Mouse (Mus musculus) embryonic facial prominence, embryonic 10.5 days (tissue): ENCODE results near the gene Ifnar2. TPM values are rescaled to one million over a fixed set of nuclear protein-coding genes. Genes with fewer than 3 reads are reported as not detected.

Source experiments
- DNase-seq: peaks from one replicate; pipeline ENCODE4 v3.0.0-alpha.2; 2017; ENCODE audit warnings: low spot score
- H3K27ac ChIP-seq: fragments of 300-500 bp; sonication (generic); replicated peaks from 2 replicates; pipeline ENCODE4 v1.5.1; 2016; ENCODE audit warnings: mild to moderate bottlenecking
- H3K27me3 ChIP-seq: fragments of 300-500 bp; sonication (generic); replicated peaks from 2 replicates; pipeline ENCODE4 v1.6.1; 2016; ENCODE audit warnings: low read depth, mild to moderate bottlenecking; ENCODE audit not compliant: poor library complexity, severe bottlenecking
- H3K36me3 ChIP-seq: fragments of 300-500 bp; sonication (generic); replicated peaks from 2 replicates; pipeline ENCODE4 v1.6.1; 2016; ENCODE audit warnings: mild to moderate bottlenecking, moderate library complexity
- H3K4me1 ChIP-seq: fragments of 300-500 bp; sonication (generic); 2 replicates; pipeline ENCODE4 v1.6.1; 2016
- H3K4me3 ChIP-seq: fragments of 300-500 bp; sonication (generic); 2 replicates; pipeline ENCODE4 v1.5.1; 2016; ENCODE audit warnings: mild to moderate bottlenecking, moderate library complexity
- H3K9me3 ChIP-seq: fragments of 300-500 bp; sonication (generic); 2 replicates; pipeline ENCODE4 v1.6.1; 2016; ENCODE audit warnings: mild to moderate bottlenecking
- WGBS: fragments of 180-500 bp; shearing (Covaris S2); methylation state at CpG from one replicate; pipeline ENCODE4 v1.1.7; 2016; 5-methylcytosine and 5-hydroxymethylcytosine counted together
- polyA plus RNA-seq: library from polyadenylated mRNA; unstranded; fragments of >200 nt; fragmentation: Nextera tagmentation; extraction: Ambion mirVana; gene quantifications from 2 replicates; pipeline ENCODE4 v1.2.1, GENCODE M21; 2016

Gene Ifnar2
- polyA plus RNA-seq, 1 experiment from 2014 or later = 29.7 TPM

DNA sequence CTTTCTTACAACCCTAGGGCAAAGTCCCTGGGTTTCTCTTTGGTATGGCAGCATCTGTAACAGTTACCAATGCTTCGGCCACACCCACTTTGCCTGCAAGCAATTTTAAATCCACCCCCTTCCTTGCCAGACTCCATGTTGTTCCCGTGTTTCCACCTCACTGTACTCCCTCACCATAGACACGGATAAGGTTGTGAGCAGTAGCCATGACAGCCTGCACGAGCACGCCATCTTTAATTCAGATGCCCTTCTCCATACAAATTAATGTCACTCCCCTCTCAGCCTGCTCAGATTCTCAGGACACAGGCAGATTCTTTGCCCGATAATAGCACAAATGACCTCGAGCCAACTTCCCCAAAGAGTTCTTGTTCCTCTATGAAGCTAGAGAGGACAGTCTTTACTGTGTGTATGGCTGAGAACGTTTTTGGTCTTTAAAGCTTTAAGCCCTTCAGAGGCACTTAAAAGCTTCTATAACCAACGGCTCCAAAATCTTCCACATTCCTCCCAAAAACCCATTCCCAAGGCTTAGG, 9.7 kb downstream of the Ifnar2 start:
- H3K4me1 ChIP-seq = peaks cover 31% of the 10 kb centered on the region
- 87% methylated on average over 9 of the region's 9 CpGs for WGBS

GRCm38 (mm10) chr16:91384221-91384620, 11.6 kb downstream of the Ifnar2 start:
- Histone ChIP-seq H3K4me1 (peaks cover 14% of the 10 kb centered on the region), H3K36me3 (peaks cover 67% of the 10 kb centered on the region), H3K27ac (no peak overlapping the region), H3K4me3 (no peak overlapping the region), H3K9me3 (no peaks in the 10 kb centered on the region), H3K27me3 (no peaks in the 10 kb centered on the region)
- no peak for DNase-seq
- WGBS = 88% methylated on average over 4 of the region's 4 CpGs

More for the DNA sequence above, 9.7 kb downstream of the Ifnar2 start:
- H3K9me3 ChIP-seq = no peaks in the 10 kb centered on the region
- no peak overlapping the region for H3K4me3 ChIP-seq
- H3K36me3 ChIP-seq = peaks cover 50% of the 10 kb centered on the region
- no peak for DNase-seq
- H3K27ac ChIP-seq = no peak overlapping the region
- H3K27me3 ChIP-seq = no peaks in the 10 kb centered on the region

- WGBS = 54% methylated on average over 10 of the region's 10 CpGs
- no peaks in the 10 kb centered on the region for H3K9me3 ChIP-seq
- H3K27ac ChIP-seq = no peak overlapping the region
- peaks cover 11% of the 10 kb centered on the region for H3K4me1 ChIP-seq
- no peak for DNase-seq
- peaks cover 78% of the 10 kb centered on the region for H3K36me3 ChIP-seq
- no peak overlapping the region for H3K4me3 ChIP-seq
- no peaks in the 10 kb centered on the region for H3K27me3 ChIP-seq
These were observed 13.0 kb downstream of the Ifnar2 start for GRCm38 (mm10) chr16:91385621-91386020.

DNA sequence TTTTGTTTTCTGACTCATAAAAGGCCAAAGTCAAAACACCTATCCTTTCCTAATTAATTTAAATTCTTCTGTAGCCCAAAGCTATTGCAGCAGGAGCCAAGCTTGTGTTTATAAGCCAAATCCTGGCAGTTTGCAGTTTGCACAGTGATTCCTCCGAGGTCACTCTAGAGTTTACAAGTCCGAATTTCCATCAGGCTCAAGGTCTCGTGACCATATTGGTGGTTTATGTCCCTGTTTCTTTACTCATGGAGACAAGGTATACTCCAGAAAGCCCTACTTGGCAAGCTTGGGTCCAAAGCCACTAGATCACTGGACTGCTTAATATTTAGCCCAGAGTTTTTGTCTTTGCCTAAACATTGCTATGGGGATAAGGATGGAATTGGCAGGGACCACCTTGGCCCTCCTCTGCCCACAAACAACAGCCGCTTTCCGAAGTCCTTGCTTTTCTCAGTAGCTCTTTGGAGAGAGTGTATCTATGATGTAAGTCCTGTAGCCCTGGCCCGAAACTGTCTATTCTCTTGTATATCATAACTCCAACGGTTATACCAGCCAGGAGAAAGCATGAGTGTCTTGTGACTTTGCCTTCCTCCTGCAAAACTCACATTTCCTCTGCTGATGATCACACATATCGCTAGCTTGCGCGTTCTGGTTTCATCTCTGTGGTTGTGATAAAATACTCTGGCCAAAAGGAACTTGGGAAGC, 14.0 kb downstream of the Ifnar2 start:
- peaks cover 80% of the 10 kb centered on the region for H3K36me3 ChIP-seq
- no peak overlapping the region for H3K4me3 ChIP-seq
- no peaks in the 10 kb centered on the region for H3K27me3 ChIP-seq
- no peak overlapping the region for H3K27ac ChIP-seq
- H3K4me1 ChIP-seq = peaks cover 11% of the 10 kb centered on the region
- WGBS = 92% methylated on average over 10 of the region's 10 CpGs
- no peak for DNase-seq
- no peaks in the 10 kb centered on the region for H3K9me3 ChIP-seq

DNA sequence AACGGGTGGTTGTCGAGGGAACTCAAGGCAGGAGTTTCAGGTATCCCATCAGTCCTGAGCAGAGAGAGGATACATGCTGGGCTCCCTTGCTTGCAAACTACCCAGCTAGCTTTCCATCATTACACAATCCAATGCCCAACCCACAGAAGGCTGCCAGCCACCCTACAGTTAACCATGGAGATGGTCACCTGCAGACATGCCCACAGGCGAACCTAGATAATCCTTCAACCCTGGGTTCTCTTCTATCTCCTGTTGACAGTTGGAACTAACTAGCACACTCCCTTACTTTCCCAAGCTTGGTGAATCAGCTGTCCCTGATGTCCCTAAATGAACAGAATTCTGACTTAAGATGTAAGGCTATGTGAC, 14.5 kb downstream of the Ifnar2 start:
- Histone ChIP-seq H3K4me3 (no peak overlapping the region), H3K36me3 (peaks cover 83% of the 10 kb centered on the region), H3K27ac (no peak overlapping the region), H3K4me1 (peaks cover 7% of the 10 kb centered on the region), H3K27me3 (no peaks in the 10 kb centered on the region), H3K9me3 (no peaks in the 10 kb centered on the region)
- no peak for DNase-seq
- WGBS = 90% methylated on average over 3 of the region's 3 CpGs

DNA sequence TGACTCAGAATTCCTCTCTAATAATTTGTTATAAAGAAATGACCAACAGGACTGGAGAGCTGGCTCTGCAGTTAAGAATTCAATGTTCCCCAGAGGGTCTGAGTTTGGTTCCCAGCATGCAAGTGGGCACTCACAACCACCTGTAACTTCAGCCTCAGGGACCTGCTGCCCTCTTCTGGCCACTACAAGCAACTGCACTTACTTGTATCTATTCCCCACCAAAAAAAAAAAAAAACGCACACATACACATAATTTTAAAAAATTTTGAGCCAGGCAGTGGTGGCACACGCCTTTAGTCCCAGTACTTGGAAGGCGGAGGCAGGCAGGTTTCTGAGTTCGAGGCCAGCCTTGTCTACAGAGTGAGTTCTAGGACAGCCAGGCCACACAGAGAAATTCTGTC, 17.5 kb downstream of the Ifnar2 start:
- no peak overlapping the region for H3K4me3 ChIP-seq
- no peak overlapping the region for H3K27ac ChIP-seq
- peaks cover 7% of the 10 kb centered on the region for H3K4me1 ChIP-seq
- no peaks in the 10 kb centered on the region for H3K27me3 ChIP-seq
- 89% methylated on average over 4 of the region's 4 CpGs for WGBS
- no peak for DNase-seq
- no peaks in the 10 kb centered on the region; the same call in 1 of the 2 replicates for H3K9me3 ChIP-seq
- H3K36me3 ChIP-seq = peaks cover 89% of the 10 kb centered on the region

GRCm38 (mm10) chr16:91391421-91391820, 18.8 kb downstream of the Ifnar2 start, which contains the start of gene Gm21970:
Gene Gm21970, plus strand, starts transcription at chr16:91391721.
- H3K4me3 ChIP-seq = no peak within 1 kb of the TSS
- no peak within 1 kb of the TSS for H3K27ac ChIP-seq
- H3K9me3 ChIP-seq = no peaks in the 10 kb centered on the region; the same call in 1 of the 2 replicates
- no peaks in the 10 kb centered on the region for H3K27me3 ChIP-seq
- H3K36me3 ChIP-seq = peaks cover 90% of the 10 kb centered on the region
- no peaks in the 10 kb centered on the region for H3K4me1 ChIP-seq
- WGBS = 88% methylated on average over 5 of the region's 5 CpGs
- no peak for DNase-seq

GRCm38 (mm10) chr16:91394826-91395410, 22.3 kb downstream of the Ifnar2 start:
- peaks cover 70% of the 10 kb centered on the region for H3K36me3 ChIP-seq
- WGBS = 85% methylated on average over 4 of the region's 4 CpGs
- no peaks in the 10 kb centered on the region for H3K27me3 ChIP-seq
- no peaks in the 10 kb centered on the region; the same call in 1 of the 2 replicates for H3K9me3 ChIP-seq
- DNase-seq = no peak
- no peaks in the 10 kb centered on the region for H3K4me1 ChIP-seq
- H3K27ac ChIP-seq = no peak overlapping the region
- no peak overlapping the region for H3K4me3 ChIP-seq

DNA sequence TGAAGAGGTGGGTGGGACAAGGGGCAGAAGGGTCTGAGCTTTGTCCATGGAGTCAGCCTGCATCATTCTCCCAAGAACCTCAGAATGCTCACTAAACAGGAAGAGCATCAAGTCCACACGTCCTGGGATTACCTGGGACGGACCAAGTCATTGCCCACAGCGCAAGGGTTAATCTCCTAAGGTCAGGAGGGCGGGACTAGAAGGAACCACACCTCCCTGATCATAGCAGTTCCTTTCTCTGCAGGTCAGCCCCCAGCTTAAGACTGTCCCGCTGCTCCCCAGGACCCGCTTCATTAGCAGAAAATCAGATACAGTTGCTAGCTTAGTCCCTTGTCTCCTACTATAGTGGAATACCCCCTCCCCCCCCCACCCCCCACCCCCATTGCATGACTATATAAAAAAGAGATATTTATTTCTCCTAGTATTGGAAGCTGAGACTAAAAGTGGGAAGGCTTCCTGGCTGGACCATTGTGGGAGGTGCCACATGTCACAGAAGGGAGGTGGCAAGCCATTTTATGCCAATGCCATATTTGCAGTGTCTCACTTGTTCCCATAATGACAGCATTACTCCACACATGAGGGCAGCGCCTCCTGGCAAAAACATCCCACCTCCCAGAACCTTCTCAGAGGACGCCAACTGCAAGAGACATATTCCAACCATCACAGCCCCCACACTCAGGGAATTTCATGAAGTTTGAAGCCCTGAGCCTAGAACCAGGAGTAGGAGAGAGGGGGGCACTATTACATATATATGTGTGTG, 23.2 kb downstream of the Ifnar2 start:
- DNase-seq = no peak
- no peak overlapping the region for H3K27ac ChIP-seq
- H3K9me3 ChIP-seq = no peaks in the 10 kb centered on the region; the same call in 1 of the 2 replicates
- 55% methylated on average over 8 of the region's 8 CpGs for WGBS
- peaks cover 66% of the 10 kb centered on the region for H3K36me3 ChIP-seq
- no peaks in the 10 kb centered on the region for H3K4me1 ChIP-seq
- H3K27me3 ChIP-seq = no peaks in the 10 kb centered on the region
- no peak overlapping the region for H3K4me3 ChIP-seq

DNA sequence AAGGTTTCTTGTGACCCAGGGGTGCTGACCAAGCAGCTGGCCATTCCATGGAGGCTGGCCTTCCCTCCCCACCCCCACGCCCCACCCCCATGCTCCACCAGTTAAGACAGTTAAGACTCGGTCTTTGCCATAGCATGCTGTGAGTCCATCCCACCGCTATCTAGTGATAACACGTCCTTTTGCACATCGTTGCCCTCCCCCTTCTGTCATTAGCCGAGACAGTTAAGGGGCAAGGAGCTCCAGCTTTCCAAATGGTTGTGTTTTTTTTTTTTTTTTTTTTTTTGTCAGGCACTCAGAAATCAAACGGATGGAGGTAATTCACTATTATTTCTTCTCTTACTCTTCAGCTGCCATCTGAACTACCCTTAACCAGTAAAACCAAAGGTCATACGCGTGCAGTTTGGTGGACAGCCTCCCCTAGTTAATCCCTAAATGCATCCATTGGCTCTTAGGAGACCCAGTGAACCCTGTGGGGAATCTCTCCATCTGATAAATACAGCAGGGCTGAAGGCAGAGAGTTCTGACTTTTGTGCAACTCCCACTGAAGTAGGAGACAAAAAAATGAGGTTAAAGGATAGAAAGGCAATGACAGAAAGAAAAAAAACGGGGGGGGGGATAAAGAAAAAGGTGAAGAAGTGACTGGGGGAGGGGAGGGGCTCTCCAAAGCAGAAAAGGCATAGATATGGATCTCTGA, 24.4 kb downstream of the Ifnar2 start:
- H3K4me3 ChIP-seq = no peak overlapping the region
- DNase-seq = no peak
- H3K9me3 ChIP-seq = no peaks in the 10 kb centered on the region; the same call in 1 of the 2 replicates
- H3K4me1 ChIP-seq = no peaks in the 10 kb centered on the region
- no peak overlapping the region for H3K27ac ChIP-seq
- no peaks in the 10 kb centered on the region for H3K27me3 ChIP-seq
- H3K36me3 ChIP-seq = peaks cover 59% of the 10 kb centered on the region
- WGBS = 78% methylated on average over 10 of the region's 10 CpGs

- 94% methylated on average over 12 of the region's 12 CpGs for WGBS
- Histone ChIP-seq H3K27ac (no peak overlapping the region), H3K4me3 (no peak overlapping the region), H3K9me3 (no peaks in the 10 kb centered on the region), H3K36me3 (peaks cover 59% of the 10 kb centered on the region), H3K4me1 (no peaks in the 10 kb centered on the region), H3K27me3 (no peaks in the 10 kb centered on the region)
- DNase-seq = no peak
These were observed 25.4 kb downstream of the Ifnar2 start for GRCm38 (mm10) chr16:91398030-91398429.

GRCm38 (mm10) chr16:91398944-91399343, 26.4 kb downstream of the Ifnar2 start:
- Histone ChIP-seq H3K4me3 (no peak overlapping the region), H3K36me3 (peaks cover 59% of the 10 kb centered on the region), H3K9me3 (no peaks in the 10 kb centered on the region), H3K27me3 (no peaks in the 10 kb centered on the region), H3K4me1 (no peaks in the 10 kb centered on the region), H3K27ac (no peak overlapping the region)
- 95% methylated on average over 7 of the region's 7 CpGs for WGBS
- DNase-seq = no peak
